Mouse (Mus musculus): Measurements from ENCODE around the gene Sema4g. TPM values are rescaled to one million over a fixed set of nuclear protein-coding genes. Genes with fewer than 3 reads are reported as not detected.
A peak's percentile ranks its signal among the peaks of the same experiment; 100 is the strongest.

Gene Sema4g
- polyA plus RNA-seq, 1 experiment from 2014 or later = 4.4 TPM

- Histone ChIP-seq H3K9ac (no peak overlapping the region), H3K9me3 (replicated peaks) (no peaks in the 10 kb centered on the region), H3K4me1 (replicated peaks) (peaks cover 13% of the 10 kb centered on the region), H3K36me3 (replicated peaks) (peaks cover 16% of the 10 kb centered on the region; the same call in 1 of the 2 replicates), H3K4me2 (no peak overlapping the region), H3K4me3 (replicated peaks) (no peak overlapping the region), H3K27ac (replicated peaks) (no peak overlapping the region), H3K27me3 (no peaks in the 10 kb centered on the region)
- ATAC-seq (ENCODE audit: insufficient read depth) = no peak
- WGBS (ENCODE audit: insufficient replicate concordance) = 86% methylated on average over 37 of the region's 37 CpGs
These were observed 37.2 kb downstream of the Sema4g start for GRCm38 (mm10) chr19:45025937-45026568.

- Histone ChIP-seq H3K36me3 (replicated peaks) (peaks cover 16% of the 10 kb centered on the region; the same call in 1 of the 2 replicates), H3K27ac (replicated peaks) (no peak overlapping the region), H3K9ac (no peak overlapping the region), H3K27me3 (no peaks in the 10 kb centered on the region), H3K4me2 (no peak overlapping the region), H3K4me1 (replicated peaks) (peaks cover 20% of the 10 kb centered on the region), H3K4me3 (replicated peaks) (no peak overlapping the region), H3K9me3 (replicated peaks) (no peaks in the 10 kb centered on the region)
- ATAC-seq (ENCODE audit: insufficient read depth) = no peak
- WGBS (ENCODE audit: insufficient replicate concordance) = 60% methylated on average over 6 of the region's 6 CpGs
These were observed 38.2 kb downstream of the Sema4g start for GRCm38 (mm10) chr19:45026958-45027670.

- H3K9me3 ChIP-seq (replicated peaks) = no peaks in the 10 kb centered on the region
- no peaks in the 10 kb centered on the region for H3K27me3 ChIP-seq
- H3K4me3 ChIP-seq (replicated peaks) = no peak overlapping the region
- peaks cover 20% of the 10 kb centered on the region for H3K4me1 ChIP-seq (replicated peaks)
- H3K27ac ChIP-seq (replicated peaks) = no peak overlapping the region
- H3K4me2 ChIP-seq = no peak overlapping the region
- no peak for ATAC-seq (ENCODE audit: insufficient read depth)
- H3K9ac ChIP-seq = no peak overlapping the region
- peaks cover 16% of the 10 kb centered on the region; the same call in 1 of the 2 replicates for H3K36me3 ChIP-seq (replicated peaks)
- 77% methylated on average over 6 of the region's 6 CpGs for whole genome bisulfite sequencing (ENCODE audit: insufficient replicate concordance)
These were observed 38.9 kb downstream of the Sema4g start for GRCm38 (mm10) chr19:45027848-45028247.

- ATAC-seq (ENCODE audit: insufficient read depth) = no peak
- WGBS (ENCODE audit: insufficient replicate concordance) = 66% methylated on average over 19 of the region's 19 CpGs
- H3K4me3 ChIP-seq (replicated peaks) = no peak overlapping the region
These were observed 39.8 kb downstream of the Sema4g start for GRCm38 (mm10) chr19:45028746-45029145.

GRCm38 (mm10) chr19:45029571-45029970, 40.7 kb downstream of the Sema4g start:
- Histone ChIP-seq H3K9me3 (replicated peaks) (no peaks in the 10 kb centered on the region), H3K9ac (no peak overlapping the region), H3K27me3 (no peaks in the 10 kb centered on the region), H3K4me3 (replicated peaks) (no peak overlapping the region), H3K27ac (replicated peaks) (no peak overlapping the region), H3K4me1 (replicated peaks) (peaks cover 18% of the 10 kb centered on the region), H3K36me3 (replicated peaks) (peaks cover 16% of the 10 kb centered on the region; the same call in 1 of the 2 replicates), H3K4me2 (no peak overlapping the region)
- no peak; the same call in 1 of the 2 replicates for ATAC-seq (ENCODE audit: insufficient read depth)
- WGBS (ENCODE audit: insufficient replicate concordance) = 45% methylated on average over 9 of the region's 9 CpGs

More at GRCm38 (mm10) chr19:45028746-45029145, 39.8 kb downstream of the Sema4g start:
- Histone ChIP-seq H3K27ac (replicated peaks) (no peak overlapping the region), H3K9ac (no peak overlapping the region), H3K36me3 (replicated peaks) (peaks cover 16% of the 10 kb centered on the region; the same call in 1 of the 2 replicates), H3K27me3 (no peaks in the 10 kb centered on the region), H3K4me2 (no peak overlapping the region), H3K9me3 (replicated peaks) (no peaks in the 10 kb centered on the region), H3K4me1 (replicated peaks) (peaks cover 19% of the 10 kb centered on the region)

GRCm38 (mm10) chr19:45030111-45030510, 41.2 kb downstream of the Sema4g start:
- ATAC-seq (ENCODE audit: insufficient read depth) = no peak

GRCm38 (mm10) chr19:45030746-45031693, 42.1 kb downstream of the Sema4g start:
- Histone ChIP-seq H3K27ac (replicated peaks) (no peak overlapping the region), H3K9me3 (replicated peaks) (no peaks in the 10 kb centered on the region), H3K36me3 (replicated peaks) (peaks cover 6% of the 10 kb centered on the region; the same call in 1 of the 2 replicates), H3K4me2 (peak overlapping the region; percentile 53), H3K27me3 (peaks cover 4% of the 10 kb centered on the region; the same call in 1 of the 2 replicates), H3K9ac (no peak overlapping the region), H3K4me3 (replicated peaks) (peak overlapping the region; percentile 21; the same call in 1 of the 2 replicates), H3K4me1 (replicated peaks) (peaks cover 18% of the 10 kb centered on the region)
- 35% methylated on average over 20 of the region's 20 CpGs for WGBS (ENCODE audit: insufficient replicate concordance)
- ATAC-seq (ENCODE audit: insufficient read depth) = no peak

More at GRCm38 (mm10) chr19:45030111-45030510, 41.2 kb downstream of the Sema4g start:
- no peaks in the 10 kb centered on the region for H3K9me3 ChIP-seq (replicated peaks)
- H3K4me1 ChIP-seq (replicated peaks) = peaks cover 18% of the 10 kb centered on the region
- H3K36me3 ChIP-seq (replicated peaks) = peaks cover 13% of the 10 kb centered on the region; the same call in 1 of the 2 replicates
- WGBS (ENCODE audit: insufficient replicate concordance) = 25% methylated on average over 8 of the region's 8 CpGs
- no peak overlapping the region for H3K9ac ChIP-seq
- no peak overlapping the region for H3K27ac ChIP-seq (replicated peaks)
- H3K4me3 ChIP-seq (replicated peaks) = no peak overlapping the region
- H3K27me3 ChIP-seq = no peaks in the 10 kb centered on the region
- H3K4me2 ChIP-seq = no peak overlapping the region

- Histone ChIP-seq H3K4me1 (replicated peaks) (peaks cover 18% of the 10 kb centered on the region), H3K36me3 (replicated peaks) (no peaks in the 10 kb centered on the region)
- 23% methylated on average over 4 of the region's 4 CpGs for WGBS (ENCODE audit: insufficient replicate concordance)
These were observed 42.9 kb downstream of the Sema4g start for GRCm38 (mm10) chr19:45031780-45032179.

GRCm38 (mm10) chr19:45032570-45033332, 43.9 kb downstream of the Sema4g start:
- no peaks in the 10 kb centered on the region for H3K9me3 ChIP-seq (replicated peaks)
- H3K36me3 ChIP-seq (replicated peaks) = no peaks in the 10 kb centered on the region
- no peak for ATAC-seq (ENCODE audit: insufficient read depth)
- H3K4me1 ChIP-seq (replicated peaks) = peaks cover 18% of the 10 kb centered on the region
- peaks cover 10% of the 10 kb centered on the region for H3K27me3 ChIP-seq
- no peak overlapping the region for H3K27ac ChIP-seq (replicated peaks)
- no peak overlapping the region for H3K9ac ChIP-seq
- WGBS (ENCODE audit: insufficient replicate concordance) = 61% methylated on average over 17 of the region's 17 CpGs
- H3K4me3 ChIP-seq (replicated peaks) = no peak overlapping the region
- no peak overlapping the region for H3K4me2 ChIP-seq

More at GRCm38 (mm10) chr19:45031780-45032179, 42.9 kb downstream of the Sema4g start:
- Histone ChIP-seq H3K9ac (no peak overlapping the region), H3K4me3 (replicated peaks) (no peak overlapping the region), H3K4me2 (no peak overlapping the region), H3K9me3 (replicated peaks) (no peaks in the 10 kb centered on the region), H3K27ac (replicated peaks) (no peak overlapping the region), H3K27me3 (peaks cover 7% of the 10 kb centered on the region; the same call in 1 of the 2 replicates)
- ATAC-seq (ENCODE audit: insufficient read depth) = no peak

- H3K36me3 ChIP-seq (replicated peaks) = no peaks in the 10 kb centered on the region
- no peak overlapping the region for H3K9ac ChIP-seq
- H3K4me3 ChIP-seq (replicated peaks) = no peak overlapping the region
- H3K4me1 ChIP-seq (replicated peaks) = no peaks in the 10 kb centered on the region
- no peak overlapping the region for H3K4me2 ChIP-seq
- H3K27ac ChIP-seq (replicated peaks) = no peak overlapping the region
- WGBS (ENCODE audit: insufficient replicate concordance) = 34% methylated on average over 16 of the region's 16 CpGs
- peaks cover 41% of the 10 kb centered on the region for H3K27me3 ChIP-seq
- no peaks in the 10 kb centered on the region for H3K9me3 ChIP-seq (replicated peaks)
- ATAC-seq (ENCODE audit: insufficient read depth) = no peak
These were observed 48.0 kb downstream of the Sema4g start for GRCm38 (mm10) chr19:45036867-45037266.

Data from liver, embryonic 15.5 days (tissue).